Mouse (Mus musculus): ENCODE measurements around the gene Cacna1g.

DNA sequence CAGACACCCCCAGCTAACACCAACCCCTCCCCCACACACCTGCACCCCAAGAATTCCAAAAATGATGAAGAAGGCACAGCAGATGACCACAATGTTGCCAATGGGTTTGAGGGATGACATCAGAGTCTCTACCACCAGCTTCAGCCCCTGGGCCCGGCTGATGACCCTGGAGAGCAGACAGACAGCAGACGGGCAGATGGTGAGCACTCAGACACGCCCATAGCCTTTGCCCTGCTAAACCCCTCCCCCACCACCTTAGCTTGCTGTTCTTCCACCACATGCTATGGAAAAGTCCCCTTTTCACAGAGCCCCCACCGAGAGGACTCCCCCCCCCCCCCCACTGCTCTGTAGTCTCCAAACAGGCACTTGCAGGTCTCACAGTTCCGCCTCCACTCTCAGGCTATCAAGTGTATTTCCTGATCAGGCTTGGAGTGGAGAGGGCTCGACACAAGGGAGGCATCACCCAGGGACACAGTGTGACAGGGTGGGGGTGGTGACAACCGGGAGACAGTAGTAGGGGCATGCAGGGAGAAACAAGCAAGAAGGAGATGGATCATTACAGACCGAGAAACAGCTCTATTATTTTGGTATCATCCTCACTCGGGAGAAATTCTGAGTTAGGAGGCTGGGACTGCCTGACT lies 44.9 kb downstream of the Cacna1g start:
- TF ChIP-seq CTCF (IDR thresholded peaks at IDR 0.05; ENCODE audit: borderline replicate concordance, control insufficient read depth, extremely low read depth, insufficient read depth, low read length, poor library complexity) (no peak), POLR2A (IDR thresholded peaks at IDR 0.05; ENCODE audit: control insufficient read depth, extremely low read depth, insufficient read depth, low read length, poor library complexity) (no peak)

All from thymus, adult 2 months (tissue).